Mouse (Mus musculus) granulocyte monocyte progenitor cell, adult 5-6 weeks (primary cell): ENCODE measurements at regions not wholly inside any gene's neighbourhood (a gene's known extent, or its start where the extent isn't known, plus 50 kb on each side); places are given as distances from the start of the nearest gene placed in this dataset.

Experiments
- ATAC-seq: replicated peaks from 2 replicates; pipeline ENCODE4 v1.8.0; 2016; ENCODE audit warnings: mild to moderate bottlenecking, moderate TSS enrichment, inconsistent platforms; ENCODE audit not compliant: poor library complexity, severe bottlenecking

DNA sequence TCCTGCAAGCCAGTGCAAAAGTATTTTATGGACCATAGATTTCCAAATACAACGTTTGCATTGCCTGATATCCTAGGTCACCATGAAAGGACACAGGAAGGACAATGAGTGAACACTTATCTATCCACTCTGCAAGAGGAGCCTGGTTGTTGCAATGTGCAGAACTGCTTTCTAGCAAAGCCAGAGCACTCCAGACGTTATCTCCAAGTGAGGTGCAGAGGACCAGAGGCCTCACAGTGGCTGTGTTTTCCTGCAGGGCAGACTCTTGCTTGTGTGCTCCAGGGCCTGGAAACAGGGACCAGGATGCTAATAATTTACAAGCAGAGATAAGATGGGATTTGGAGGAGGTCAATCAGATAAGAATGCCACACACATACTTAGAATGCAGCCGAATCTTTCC lies 226.0 kb upstream of the Spdye4c start:
- no peak for ATAC-seq

DNA sequence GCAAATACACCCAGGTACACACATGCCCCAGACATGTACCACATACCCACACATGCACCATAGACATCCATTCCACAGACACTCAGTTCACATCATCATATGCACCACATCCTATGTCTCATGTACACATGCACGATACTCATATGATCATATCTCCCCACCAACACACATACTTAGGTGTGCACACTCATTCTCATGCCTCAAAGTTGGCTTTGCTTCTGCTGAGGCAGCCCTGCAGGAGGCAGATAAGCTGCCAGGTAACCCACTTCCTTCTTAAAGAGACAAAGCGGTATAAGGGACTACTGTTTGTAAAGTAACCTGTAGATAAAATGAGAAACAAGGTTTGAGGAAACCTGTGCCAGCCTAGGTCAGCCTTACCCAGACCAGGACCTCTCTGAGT lies 225.2 kb upstream of the Spdye4c start:
- no peak for ATAC-seq

DNA sequence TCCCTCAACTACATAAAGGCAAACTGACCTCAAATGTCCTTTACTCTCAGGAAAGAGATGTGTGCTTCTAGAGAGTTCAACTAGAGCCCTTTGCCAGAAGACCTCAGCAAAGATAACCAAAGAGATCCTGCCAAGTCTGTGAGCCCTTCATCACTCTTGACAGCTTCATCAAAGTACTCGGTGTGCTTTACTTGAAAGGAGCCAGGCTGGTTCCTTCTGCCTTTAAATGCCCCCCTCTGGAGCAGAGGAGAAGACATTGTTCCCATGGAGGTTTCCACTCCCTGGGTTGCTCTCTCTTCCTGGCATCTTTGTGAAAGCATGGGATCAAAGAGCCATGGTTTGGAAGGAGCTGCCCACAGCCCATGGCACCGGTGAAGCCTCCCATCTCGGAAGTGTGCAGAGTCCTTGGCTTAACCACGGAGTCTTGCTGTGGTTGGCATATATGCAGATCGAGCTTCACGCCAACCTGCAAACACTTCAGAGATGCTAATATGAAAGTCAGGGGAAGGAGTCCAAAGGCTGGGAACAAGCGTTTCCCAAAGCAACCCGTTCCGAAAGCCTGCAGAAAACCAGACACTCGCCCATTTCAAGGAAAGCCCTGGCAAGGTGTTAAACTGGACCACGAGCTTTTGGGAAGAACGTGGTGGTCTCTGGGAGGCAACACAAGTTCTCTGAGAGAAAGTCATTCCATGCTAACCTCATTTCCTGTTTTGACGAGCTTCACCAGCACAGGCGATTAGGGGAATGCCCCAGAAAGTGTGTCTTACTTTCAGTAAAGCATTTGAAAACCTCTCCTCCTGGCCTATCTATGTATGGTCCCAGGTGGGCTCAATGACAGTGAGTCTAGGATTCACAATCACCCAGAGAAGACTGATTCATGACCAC lies 223.5 kb upstream of the Spdye4c start:
- no peak for ATAC-seq

DNA sequence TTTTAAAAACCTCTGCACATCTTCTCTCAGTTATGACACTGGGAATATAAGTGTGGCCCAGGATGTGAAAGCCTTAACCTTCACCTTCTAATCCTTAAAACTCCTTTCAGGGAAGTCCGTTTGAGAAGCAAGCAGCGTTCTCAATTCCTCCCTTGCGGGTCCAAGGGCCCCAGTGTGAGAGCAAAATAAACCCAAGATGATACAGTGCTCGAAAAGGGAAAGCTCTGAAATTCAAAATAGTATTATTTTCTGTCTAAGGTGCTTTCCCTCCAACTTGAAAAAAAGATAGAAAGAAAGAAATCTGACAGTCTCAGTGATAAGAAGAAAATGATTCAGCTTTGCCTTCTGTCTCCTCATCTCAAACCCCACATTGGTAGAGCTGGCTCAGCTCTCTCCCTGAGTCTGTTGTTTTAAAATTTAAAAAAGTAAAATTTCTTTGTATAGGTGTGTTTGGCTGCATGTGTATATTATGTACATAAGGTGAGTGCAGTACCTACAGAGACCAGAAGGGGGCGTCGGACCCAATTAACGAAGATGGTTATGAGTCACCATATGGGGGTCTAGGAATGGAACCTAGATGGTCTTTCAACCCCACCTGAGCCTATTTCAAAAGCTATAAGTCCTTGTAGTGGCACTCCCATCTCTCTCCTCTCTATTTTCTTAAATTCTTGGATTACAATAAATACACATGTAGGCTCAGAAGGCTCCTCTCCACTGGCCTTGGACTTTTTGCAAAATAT lies 222.3 kb upstream of the Spdye4c start:
- ATAC-seq: no peak

DNA sequence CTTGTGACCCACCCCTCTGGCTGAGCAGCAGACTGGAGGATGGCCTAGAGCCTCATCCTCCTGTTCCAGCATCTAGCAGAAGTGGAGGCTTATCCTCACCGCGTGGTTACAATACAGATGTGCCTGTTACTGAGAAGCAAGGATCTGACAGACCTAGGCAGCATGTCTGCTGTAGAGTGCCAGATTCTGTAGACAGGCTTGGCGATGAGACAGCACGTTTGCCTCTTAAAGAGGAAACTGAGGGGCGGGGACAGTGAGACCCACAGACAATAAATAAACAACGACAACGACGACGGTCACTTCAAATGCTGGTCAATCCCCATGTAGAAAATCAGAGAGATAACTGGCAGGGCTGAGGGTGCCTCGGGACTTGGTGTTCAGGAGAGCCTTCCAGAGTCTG lies 220.2 kb upstream of the Spdye4c start:
- no peak for ATAC-seq

DNA sequence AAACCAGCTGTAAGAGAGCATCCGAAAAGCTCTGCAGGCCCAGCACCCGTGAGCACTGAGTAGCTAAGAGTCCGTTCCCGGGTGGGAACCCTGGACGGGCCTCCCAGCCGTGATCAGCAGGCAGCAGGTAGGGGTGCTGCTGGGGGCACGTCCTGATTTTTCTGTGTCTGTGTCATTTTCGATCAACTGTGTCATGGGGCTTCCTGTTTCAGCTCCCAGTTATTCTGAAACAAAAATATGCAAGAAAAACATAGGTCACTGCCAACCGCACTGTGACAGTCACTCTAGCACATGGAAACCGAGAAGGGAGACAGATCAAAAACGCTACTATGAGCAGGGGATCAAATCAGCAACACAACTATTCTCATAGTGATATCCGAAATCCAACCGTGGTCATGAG lies 218.8 kb upstream of the Spdye4c start:
- ATAC-seq: no peak

DNA sequence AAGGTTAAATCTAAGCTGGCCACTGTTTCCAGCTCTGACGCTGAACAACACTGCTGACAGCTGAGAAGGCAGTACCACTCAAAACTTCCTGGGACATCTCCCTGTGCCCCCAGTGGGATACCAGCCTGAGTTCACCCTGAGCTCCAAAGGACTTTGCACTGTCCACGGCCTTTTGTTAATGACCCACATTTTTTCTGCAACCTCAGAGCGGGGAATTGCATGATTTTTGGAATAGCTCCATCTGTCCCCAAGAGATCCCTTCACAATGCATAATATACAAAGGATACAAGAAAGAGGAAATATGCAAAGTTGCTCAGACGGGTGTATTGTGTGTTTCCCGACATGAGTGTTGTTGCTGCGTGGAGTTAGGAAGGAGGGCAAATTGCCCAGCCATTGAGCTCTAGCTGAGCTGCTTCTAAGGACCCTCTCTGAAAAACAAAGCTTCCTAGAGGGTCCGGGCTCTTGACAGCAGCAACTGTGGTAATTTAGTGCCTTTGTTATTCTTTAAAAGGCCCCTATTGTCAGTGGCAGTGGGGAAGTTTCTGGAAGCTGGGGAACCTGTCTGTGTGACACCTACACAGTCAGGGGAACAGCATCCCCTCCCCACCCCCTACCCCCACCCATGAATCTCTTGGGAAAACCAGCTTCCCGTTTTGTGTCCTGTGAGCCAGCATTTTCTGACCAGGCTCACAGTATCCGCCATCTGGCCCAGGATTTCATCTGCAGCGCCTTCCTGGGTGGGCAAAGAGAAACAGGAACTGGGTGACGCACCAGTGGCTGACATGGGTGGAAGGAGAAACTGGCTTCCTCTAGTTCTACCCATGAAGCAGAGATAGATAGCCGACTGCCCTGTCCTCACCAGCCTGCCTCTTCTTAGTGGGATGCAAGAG lies 217.4 kb upstream of the Spdye4c start:
- ATAC-seq: peak; percentile 96

DNA sequence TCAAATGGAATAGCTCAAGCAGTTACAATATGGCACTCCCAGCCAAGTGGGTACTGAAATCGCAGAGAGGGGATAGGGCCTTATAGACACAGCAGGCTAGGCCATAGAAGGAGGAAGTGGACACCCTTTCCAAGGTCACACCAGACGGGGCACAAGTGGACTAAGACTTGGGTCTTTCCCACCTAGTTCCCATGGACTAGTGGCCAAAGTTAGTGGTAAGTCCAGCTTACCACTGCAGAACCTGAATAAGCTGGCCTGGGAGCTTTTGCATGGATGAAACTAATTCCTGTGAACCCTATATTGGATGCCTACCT lies 216.8 kb upstream of the Spdye4c start:
- ATAC-seq: peak; percentile 47

DNA sequence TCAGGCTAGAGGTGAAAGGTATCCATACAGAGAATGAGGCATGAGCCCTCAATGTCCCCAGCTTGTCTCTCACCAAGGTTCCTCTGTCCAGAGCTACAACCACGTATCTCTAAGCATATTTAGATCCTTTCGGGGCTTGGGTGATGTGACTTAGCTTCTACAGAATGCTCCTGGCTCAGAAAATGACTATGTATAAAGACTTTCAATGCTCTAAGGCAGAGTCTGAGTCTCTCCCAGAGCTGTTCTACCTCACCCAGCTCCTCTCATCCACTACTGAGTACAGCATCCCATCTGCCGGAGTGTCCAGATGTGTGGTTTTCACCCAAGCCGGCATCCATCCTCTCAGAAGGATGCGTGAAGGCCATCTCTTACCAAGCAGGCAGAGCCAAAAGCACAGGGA lies 216.1 kb upstream of the Spdye4c start:
- no peak for ATAC-seq

DNA sequence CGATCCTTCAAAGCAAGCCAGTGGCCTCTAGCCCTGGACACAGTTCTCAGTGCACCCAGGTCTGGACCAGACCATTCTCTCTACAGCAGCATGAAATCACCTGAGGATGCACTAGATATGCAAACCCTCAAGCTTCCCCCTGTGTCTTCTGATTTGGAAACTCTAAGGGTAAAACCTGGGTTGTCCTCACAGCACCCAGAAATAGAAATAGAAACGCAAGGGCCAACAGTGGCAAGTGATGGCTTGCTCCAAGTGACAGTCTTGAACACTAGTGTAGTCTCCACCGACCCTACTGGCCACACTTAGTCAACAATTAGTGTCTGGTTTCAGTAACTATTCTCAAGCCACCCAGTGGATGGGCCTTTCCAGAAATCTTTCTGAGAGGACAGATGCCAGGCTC lies 215.2 kb upstream of the Spdye4c start:
- ATAC-seq: no peak

DNA sequence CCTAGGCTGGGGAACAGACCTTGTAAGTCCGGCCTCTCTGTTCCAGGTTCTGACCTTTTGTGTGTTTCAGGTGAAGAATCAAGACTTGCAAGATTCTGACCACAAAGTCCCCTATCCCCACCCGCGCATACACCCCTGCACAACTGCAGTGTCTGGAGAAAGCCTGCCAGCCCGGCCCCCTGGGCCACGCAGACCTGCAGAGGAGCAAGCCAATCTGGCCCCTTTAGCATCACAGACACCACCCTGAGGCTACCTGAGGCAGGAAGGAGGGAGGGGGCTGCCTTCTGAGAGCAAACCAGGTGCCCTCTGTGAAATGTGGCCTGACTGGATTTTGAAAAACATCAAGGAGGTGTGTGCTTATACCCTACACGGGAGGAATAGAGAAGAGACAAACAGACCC lies 213.8 kb upstream of the Spdye4c start:
- no peak for ATAC-seq

DNA sequence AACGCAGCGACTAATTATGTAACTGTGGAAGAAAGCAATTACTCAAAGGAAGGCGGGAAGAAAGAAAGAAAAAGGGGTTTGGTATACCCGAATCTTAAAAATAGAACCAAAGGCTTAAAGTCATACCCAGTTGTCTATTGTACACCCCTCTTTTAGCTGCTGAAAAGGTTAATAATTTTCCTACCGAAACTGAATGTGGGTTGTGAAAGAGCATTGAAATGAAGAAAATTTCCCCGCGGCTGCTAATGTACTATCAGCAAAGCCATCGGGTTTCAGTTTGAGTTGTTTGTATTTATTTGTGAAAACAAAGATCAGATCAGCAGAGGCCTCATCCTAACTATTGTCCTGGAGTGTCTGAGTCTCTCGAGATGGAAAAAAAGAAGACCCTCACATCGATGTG lies 213.3 kb upstream of the Spdye4c start:
- ATAC-seq: no peak

DNA sequence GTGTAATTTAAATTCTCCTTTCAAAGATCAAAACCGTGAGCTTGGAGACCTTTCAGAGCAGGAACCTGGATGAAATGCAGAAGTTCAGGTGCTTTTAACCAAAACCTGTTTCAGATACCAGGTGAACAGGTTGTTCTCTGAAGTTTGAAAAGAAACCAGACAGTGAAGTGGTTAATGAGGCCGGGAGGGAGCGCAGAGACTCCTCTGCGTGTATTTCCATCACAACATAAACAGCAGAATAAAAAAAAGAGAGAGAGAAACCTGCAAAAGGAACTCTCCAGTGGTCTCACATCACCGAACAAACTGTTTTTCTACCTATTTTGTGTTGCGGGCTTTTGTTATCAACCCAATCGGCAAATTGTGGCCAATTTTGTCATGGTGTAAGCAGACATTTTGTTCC lies 212.6 kb upstream of the Spdye4c start:
- no peak for ATAC-seq

DNA sequence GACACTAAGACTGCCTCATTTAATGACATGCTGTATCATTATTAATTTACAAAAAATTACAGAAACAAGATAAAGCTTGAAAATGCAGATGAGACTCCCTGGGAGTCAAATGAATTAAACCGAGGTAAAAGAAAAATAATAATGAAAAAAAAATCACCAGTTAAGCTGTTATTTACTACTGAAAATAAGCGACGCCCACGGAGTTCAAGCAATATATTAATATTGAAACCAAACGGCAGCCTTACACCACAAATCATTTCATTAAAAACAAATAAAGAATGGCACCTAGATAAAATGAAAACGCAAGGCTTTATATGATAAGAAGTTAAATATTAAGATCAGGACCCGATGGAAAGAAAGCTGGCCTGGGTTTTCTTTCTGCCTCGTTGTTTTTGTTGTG lies 211.9 kb upstream of the Spdye4c start:
- ATAC-seq: no peak

DNA sequence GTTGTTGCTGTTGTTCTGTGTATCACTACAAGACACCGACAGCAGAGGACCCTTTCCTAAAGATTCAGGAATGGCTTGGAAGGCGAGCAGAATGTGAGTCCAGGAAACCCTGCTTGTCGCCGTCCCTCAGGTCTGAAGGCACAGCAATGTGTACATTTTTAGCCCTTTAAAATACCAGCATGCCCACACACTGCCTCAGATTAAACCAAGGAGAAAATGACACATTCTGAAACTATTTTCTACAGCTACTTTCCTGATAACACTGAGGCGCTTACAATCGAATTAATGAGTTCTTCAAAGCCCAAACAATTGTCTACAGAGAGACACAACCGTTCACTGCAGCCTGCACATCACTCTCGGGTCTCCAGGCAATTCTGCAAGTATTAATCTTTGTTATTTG lies 211.5 kb upstream of the Spdye4c start:
- ATAC-seq: no peak

DNA sequence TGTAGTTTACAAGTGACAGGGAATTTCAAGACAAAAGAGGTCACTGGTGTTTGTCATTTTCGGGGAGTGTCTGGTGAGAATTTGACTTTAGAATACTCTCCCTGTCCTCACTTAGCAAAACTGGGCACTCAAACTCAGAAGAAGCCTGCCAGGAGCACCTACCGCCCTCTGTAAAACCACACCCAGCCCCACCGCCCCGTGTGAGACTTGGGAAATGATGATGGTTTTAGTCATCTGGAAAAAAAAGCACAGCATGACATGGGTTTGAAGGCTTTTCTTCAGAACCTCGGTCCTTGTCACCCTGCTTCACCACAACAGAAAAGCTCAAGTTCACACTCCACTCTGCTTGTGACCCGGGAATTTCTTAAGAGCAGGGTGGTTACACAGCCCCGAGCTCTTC lies 210.4 kb upstream of the Spdye4c start:
- no peak for ATAC-seq

DNA sequence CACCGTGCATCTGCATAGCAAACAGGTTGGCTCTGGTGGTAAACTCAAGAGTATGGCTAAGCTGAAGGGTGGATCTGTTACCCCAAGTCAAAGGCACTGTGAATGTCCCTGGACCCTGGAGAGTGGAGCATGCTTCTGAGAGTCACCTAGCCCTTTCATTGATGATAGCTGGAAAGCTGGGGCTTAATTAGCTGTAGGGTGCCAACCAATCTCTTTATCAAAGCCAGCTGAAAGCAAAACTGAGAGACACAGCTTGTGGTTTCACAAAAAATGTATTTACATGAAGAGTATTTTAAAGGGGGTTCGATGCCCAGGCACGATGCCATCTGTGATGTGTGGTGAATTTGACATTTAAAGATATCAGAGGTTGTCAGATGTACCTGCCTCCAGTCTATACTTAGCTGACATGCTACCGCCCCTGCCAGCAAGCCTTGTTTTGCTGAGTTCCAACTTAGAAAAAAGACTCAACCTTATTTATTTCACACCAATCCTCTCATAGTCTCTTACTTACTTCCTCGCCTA lies 209.3 kb upstream of the Spdye4c start:
- no peak for ATAC-seq

DNA sequence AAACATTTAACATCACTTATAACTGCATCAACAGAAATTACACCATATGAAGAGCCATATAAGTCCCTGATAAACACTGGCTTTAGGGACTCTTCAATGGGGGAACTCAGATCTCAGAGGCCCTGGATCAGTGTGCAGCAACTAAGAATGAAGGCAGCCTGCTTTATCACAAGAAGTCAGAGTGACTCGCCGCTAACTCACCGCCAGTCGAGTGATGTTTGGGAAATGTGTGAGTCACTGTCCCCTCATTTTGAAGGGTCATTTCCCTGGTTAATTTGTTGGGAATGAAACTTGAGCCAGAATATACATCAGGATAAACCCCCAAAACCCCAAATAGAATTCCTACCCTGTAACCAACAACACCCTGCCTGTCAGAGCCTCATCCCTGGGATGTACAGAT lies 208.5 kb upstream of the Spdye4c start:
- no peak for ATAC-seq

DNA sequence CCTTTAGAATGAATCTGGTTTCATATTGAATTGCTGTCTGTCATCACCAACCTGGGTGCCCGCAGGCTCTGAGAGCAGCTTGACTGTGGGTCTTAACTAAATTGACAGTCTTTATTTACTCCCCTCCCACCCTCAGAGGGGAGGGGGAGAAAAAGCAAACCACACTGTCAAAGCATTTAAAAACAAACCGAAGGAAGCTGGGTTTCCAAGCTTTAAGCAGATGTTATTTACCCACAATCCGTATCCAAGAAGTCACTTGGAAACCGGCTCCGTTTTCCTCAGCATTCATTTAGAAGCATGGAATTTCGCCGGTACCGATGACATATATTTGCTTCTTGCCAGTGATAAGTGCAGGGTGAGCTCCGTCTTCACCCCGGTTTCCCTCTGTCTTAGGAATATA lies 206.4 kb upstream of the Spdye4c start:
- ATAC-seq: no peak

DNA sequence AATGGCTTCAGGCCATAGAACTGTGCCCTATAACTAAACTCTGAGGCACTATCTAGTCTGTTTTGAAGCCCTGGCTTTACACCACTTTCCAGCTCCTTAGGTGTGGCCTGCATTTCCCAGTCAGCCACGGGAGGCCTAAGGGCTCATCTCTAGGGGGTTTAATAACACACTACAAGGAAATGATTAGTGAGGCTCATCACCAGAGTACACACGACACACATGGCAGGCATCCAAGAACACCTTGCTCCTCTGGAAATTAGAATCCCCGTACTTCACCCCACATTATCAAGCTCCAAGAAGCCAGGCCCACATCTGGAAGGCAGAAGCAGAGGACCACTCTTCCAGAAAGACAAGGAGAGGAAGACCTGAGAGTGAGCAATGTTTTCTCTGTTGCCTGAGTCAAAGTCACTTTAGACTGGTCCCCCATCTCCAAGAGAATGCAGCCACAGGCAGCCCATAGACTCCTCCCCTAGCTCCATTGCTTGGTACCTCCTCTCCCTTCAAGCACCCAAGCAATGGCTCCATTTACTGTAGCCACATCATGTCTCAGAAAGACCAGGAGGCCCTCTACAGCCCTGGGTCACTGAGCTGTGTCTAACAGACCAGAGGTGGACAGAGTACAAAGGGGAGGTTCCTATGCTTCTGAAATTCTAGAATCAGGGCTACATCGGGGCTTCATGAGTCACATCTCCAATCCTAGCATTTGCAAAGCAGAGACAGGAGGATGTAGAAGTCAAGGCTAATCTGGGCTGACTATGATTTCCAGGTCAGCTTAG lies 204.0 kb upstream of the Spdye4c start:
- no peak for ATAC-seq
